Mouse (Mus musculus) cortical plate, adult 2 months (tissue): ENCODE data around the gene Fanci.

Experiments used
- CTCF ChIP-seq: fragments of 200-500 bp; IDR thresholded peaks from 2 replicates; pipeline ENCODE4 v1.5.1; 2011; ENCODE audit warnings: mild to moderate bottlenecking, control low read depth, low read length; ENCODE audit not compliant: insufficient read depth; ENCODE audit errors: extremely low read depth
- POLR2A ChIP-seq: fragments of 200-500 bp; IDR thresholded peaks from 2 replicates; pipeline ENCODE4 v1.6.1; 2011; ENCODE audit warnings: mild to moderate bottlenecking, low read length, control low read depth; ENCODE audit not compliant: insufficient read depth; ENCODE audit errors: extremely low read depth

GRCm38 (mm10) chr7:79363370-79364043 lies 28.2 kb upstream of the Fanci start:
- TF ChIP-seq CTCF = no peak
- TF ChIP-seq POLR2A = no peak
